Mouse (Mus musculus): ENCODE data around the gene Marveld3. TPM values are rescaled to one million over a fixed set of nuclear protein-coding genes. Genes with fewer than 3 reads are reported as not detected.

Marveld3 gene
- polyA plus RNA-seq, 1 experiment from 2014 or later, result 1.0 TPM

- Histone ChIP-seq H3K27ac (no peak overlapping the region), H3K36me3 (ENCODE audit: poor library complexity, severe bottlenecking) (no peaks in the 10 kb centered on the region), H3K9ac (no peak overlapping the region), H3K4me2 (no peak overlapping the region), H3K4me3 (no peak overlapping the region), H3K27me3 (peaks cover 29% of the 10 kb centered on the region), H3K4me1 (peaks cover 33% of the 10 kb centered on the region), H3K9me3 (replicated peaks) (no peaks in the 10 kb centered on the region)
- WGBS, result 68% methylated on average over 4 of the region's 4 CpGs
- ATAC-seq, result no peak
Observed at GRCm38 (mm10) chr8:109959112-109959511, 2.9 kb downstream of the Marveld3 start.

- H3K4me3 ChIP-seq, result no peak overlapping the region
- H3K9me3 ChIP-seq (replicated peaks), result no peaks in the 10 kb centered on the region
- no peak overlapping the region for H3K9ac ChIP-seq
- ATAC-seq, result no peak
- 25% methylated on average over 12 of the region's 12 CpGs for WGBS
- peaks cover 28% of the 10 kb centered on the region for H3K27me3 ChIP-seq
- no peaks in the 10 kb centered on the region for H3K36me3 ChIP-seq (ENCODE audit: poor library complexity, severe bottlenecking)
- no peak overlapping the region for H3K4me2 ChIP-seq
- no peak overlapping the region; the same call in 1 of the 2 replicates for H3K27ac ChIP-seq
- H3K4me1 ChIP-seq, result peaks cover 34% of the 10 kb centered on the region
Observed at GRCm38 (mm10) chr8:109958036-109958655, 3.9 kb downstream of the Marveld3 start.

- Histone ChIP-seq H3K27me3 (peaks cover 25% of the 10 kb centered on the region), H3K4me2 (peak overlapping the region; percentile 42), H3K4me3 (no peak overlapping the region), H3K27ac (no peak overlapping the region), H3K9ac (peak overlapping the region; percentile 30; the same call in 1 of the 2 replicates), H3K9me3 (replicated peaks) (no peaks in the 10 kb centered on the region), H3K36me3 (ENCODE audit: poor library complexity, severe bottlenecking) (no peaks in the 10 kb centered on the region), H3K4me1 (peaks cover 34% of the 10 kb centered on the region)
- 4% methylated on average over 16 of the region's 16 CpGs for WGBS
- ATAC-seq, result peak; percentile 56; the same call in 1 of the 2 replicates
Observed at GRCm38 (mm10) chr8:109957167-109958028, 4.6 kb downstream of the Marveld3 start.

- H3K9me3 ChIP-seq (replicated peaks), result no peaks in the 10 kb centered on the region
- H3K36me3 ChIP-seq (ENCODE audit: poor library complexity, severe bottlenecking), result no peaks in the 10 kb centered on the region
- peaks cover 25% of the 10 kb centered on the region for H3K4me1 ChIP-seq
- H3K4me3 ChIP-seq, result no peak overlapping the region
- no peak overlapping the region; the same call in 1 of the 2 replicates for H3K27ac ChIP-seq
- H3K27me3 ChIP-seq, result peaks cover 3% of the 10 kb centered on the region; the same call in 1 of the 2 replicates
- H3K9ac ChIP-seq, result no peak overlapping the region
- H3K4me2 ChIP-seq, result no peak overlapping the region
- WGBS, result 34% methylated on average over 13 of the region's 13 CpGs
- peak; percentile 60; the same call in 1 of the 2 replicates for ATAC-seq
Observed at GRCm38 (mm10) chr8:109954486-109954948, 7.5 kb downstream of the Marveld3 start.

GRCm38 (mm10) chr8:109952171-109952570, 9.8 kb downstream of the Marveld3 start:
- H3K4me3 ChIP-seq, result no peak overlapping the region
- no peaks in the 10 kb centered on the region for H3K36me3 ChIP-seq (ENCODE audit: poor library complexity, severe bottlenecking)
- H3K4me2 ChIP-seq, result no peak overlapping the region
- 77% methylated on average over 7 of the region's 7 CpGs for WGBS
- H3K9me3 ChIP-seq (replicated peaks), result no peaks in the 10 kb centered on the region
- ATAC-seq, result no peak
- H3K4me1 ChIP-seq, result peaks cover 23% of the 10 kb centered on the region
- H3K27ac ChIP-seq, result no peak overlapping the region
- peaks cover 11% of the 10 kb centered on the region for H3K27me3 ChIP-seq
- no peak overlapping the region for H3K9ac ChIP-seq

GRCm38 (mm10) chr8:109948285-109948564, 13.8 kb downstream of the Marveld3 start:
- Histone ChIP-seq H3K9me3 (replicated peaks) (no peaks in the 10 kb centered on the region), H3K36me3 (ENCODE audit: poor library complexity, severe bottlenecking) (peaks cover 10% of the 10 kb centered on the region; the same call in 1 of the 2 replicates), H3K4me1 (peaks cover 9% of the 10 kb centered on the region), H3K4me3 (peak overlapping the region; percentile 41), H3K27ac (0 out of 2 replicates have a peak overlapping the region, but pooled peaks have one; percentile 4), H3K4me2 (peak overlapping the region; percentile 62), H3K27me3 (peaks cover 11% of the 10 kb centered on the region), H3K9ac (peak overlapping the region; percentile 63)
- WGBS, result 2% methylated on average over 19 of the region's 19 CpGs
- peak; percentile 36; the same call in 1 of the 2 replicates for ATAC-seq

GRCm38 (mm10) chr8:109947447-109948284, 14.3 kb downstream of the Marveld3 start:
- H3K27ac ChIP-seq, result peak overlapping the region; percentile 4; the same call in 1 of the 2 replicates
- no peaks in the 10 kb centered on the region for H3K9me3 ChIP-seq (replicated peaks)
- H3K4me3 ChIP-seq, result peak overlapping the region; percentile 41
- peaks cover 11% of the 10 kb centered on the region for H3K27me3 ChIP-seq
- 2% methylated on average over 26 of the region's 26 CpGs for WGBS
- H3K9ac ChIP-seq, result peak overlapping the region; percentile 63
- peaks cover 15% of the 10 kb centered on the region; the same call in 1 of the 2 replicates for H3K36me3 ChIP-seq (ENCODE audit: poor library complexity, severe bottlenecking)
- ATAC-seq, result peak; percentile 76
- H3K4me1 ChIP-seq, result peaks cover 9% of the 10 kb centered on the region
- H3K4me2 ChIP-seq, result peak overlapping the region; percentile 62

GRCm38 (mm10) chr8:109946272-109946671, 15.7 kb downstream of the Marveld3 start:
- Histone ChIP-seq H3K9me3 (replicated peaks) (no peaks in the 10 kb centered on the region), H3K27ac (no peak overlapping the region), H3K9ac (no peak overlapping the region), H3K36me3 (ENCODE audit: poor library complexity, severe bottlenecking) (peaks cover 20% of the 10 kb centered on the region), H3K4me2 (no peak overlapping the region), H3K4me1 (peaks cover 9% of the 10 kb centered on the region), H3K27me3 (peaks cover 11% of the 10 kb centered on the region), H3K4me3 (no peak overlapping the region)
- 91% methylated on average over 7 of the region's 7 CpGs for WGBS
- no peak for ATAC-seq

- 85% methylated on average over 7 of the region's 7 CpGs for WGBS
- Histone ChIP-seq H3K4me2 (no peak overlapping the region), H3K4me1 (peaks cover 9% of the 10 kb centered on the region), H3K9ac (no peak overlapping the region), H3K9me3 (replicated peaks) (no peaks in the 10 kb centered on the region), H3K4me3 (no peak overlapping the region), H3K27ac (no peak overlapping the region), H3K36me3 (ENCODE audit: poor library complexity, severe bottlenecking) (peaks cover 26% of the 10 kb centered on the region), H3K27me3 (peaks cover 11% of the 10 kb centered on the region)
- ATAC-seq, result no peak
Observed at GRCm38 (mm10) chr8:109945694-109946093, 16.3 kb downstream of the Marveld3 start.

GRCm38 (mm10) chr8:109945153-109945632, 16.8 kb downstream of the Marveld3 start:
- 62% methylated on average over 9 of the region's 9 CpGs for WGBS
- peaks cover 31% of the 10 kb centered on the region for H3K36me3 ChIP-seq (ENCODE audit: poor library complexity, severe bottlenecking)
- no peak overlapping the region for H3K27ac ChIP-seq
- H3K4me3 ChIP-seq, result no peak overlapping the region
- peaks cover 11% of the 10 kb centered on the region for H3K27me3 ChIP-seq
- no peak for ATAC-seq
- no peak overlapping the region for H3K9ac ChIP-seq
- peaks cover 9% of the 10 kb centered on the region for H3K4me1 ChIP-seq
- no peaks in the 10 kb centered on the region for H3K9me3 ChIP-seq (replicated peaks)
- no peak overlapping the region for H3K4me2 ChIP-seq

GRCm38 (mm10) chr8:109941606-109942360, 20.2 kb downstream of the Marveld3 start:
- WGBS, result 92% methylated on average over 2 of the region's 2 CpGs
- Histone ChIP-seq H3K27ac (no peak overlapping the region), H3K27me3 (no peaks in the 10 kb centered on the region), H3K36me3 (ENCODE audit: poor library complexity, severe bottlenecking) (peaks cover 56% of the 10 kb centered on the region), H3K4me2 (no peak overlapping the region), H3K9ac (no peak overlapping the region), H3K9me3 (replicated peaks) (no peaks in the 10 kb centered on the region), H3K4me3 (no peak overlapping the region), H3K4me1 (no peaks in the 10 kb centered on the region)
- ATAC-seq, result no peak

Measured in forebrain, embryonic 13.5 days (tissue).